Comparison of ENCODE assay signal across 8 mouse cellular contexts in genomic region chr15:97776514-97776913, GRCm38 (mm10). TPM values are rescaled to one million over a fixed set of nuclear protein-coding genes. Genes with fewer than 3 reads are reported as not detected.
DNase-seq lines count a peak whose midpoint lies in the region; ATAC-seq and TF ChIP-seq lines count a peak whose summit lies in the region.

No protein-coding gene starts in this region.

- no peak overlapping the region for H3K4me2 ChIP-seq in neural tube, embryonic 11.5 days (ENCODE audit: low read depth)
- no peak overlapping the region for H3K4me2 ChIP-seq in neural tube, embryonic 15.5 days
- no peak overlapping the region for H3K4me2 ChIP-seq in midbrain, embryonic 11.5 days
- H3K4me2 ChIP-seq in stomach, postnatal 0 days (replicated peaks; ENCODE audit: low read depth): no peak overlapping the region

- peak; percentile 27; the same call in 1 of the 2 replicates for ATAC-seq in neural tube, embryonic 11.5 days (ENCODE audit: insufficient read depth, low FRiP score, low TSS enrichment)
- ATAC-seq in neural tube, embryonic 15.5 days (ENCODE audit: low FRiP score): no peak
- ATAC-seq in midbrain, embryonic 11.5 days (ENCODE audit: low FRiP score): no peak
- ATAC-seq in stomach, postnatal 0 days (ENCODE audit: low FRiP score, low TSS enrichment): peak; percentile 52; the same call in 1 of the 2 replicates

- H3K27me3 ChIP-seq in neural tube, embryonic 11.5 days (ENCODE audit: control insufficient read depth, insufficient read depth, low read length): no peaks in the 10 kb centered on the region
- H3K27me3 ChIP-seq in neural tube, embryonic 15.5 days (replicated peaks): 0 out of 2 replicates have a peak, but pooled peaks cover 4% of the 10 kb centered on the region
- H3K27me3 ChIP-seq in embryonic facial prominence, embryonic 10.5 days (replicated peaks; ENCODE audit: low read depth, poor library complexity, severe bottlenecking): peaks cover 30% of the 10 kb centered on the region
- H3K27me3 ChIP-seq in midbrain, embryonic 11.5 days (ENCODE audit: control insufficient read depth, insufficient read depth, low read length): no peaks in the 10 kb centered on the region; the same call in 1 of the 2 replicates
- H3K27me3 ChIP-seq in stomach, postnatal 0 days (ENCODE audit: control insufficient read depth, insufficient read depth, low read length): no peaks in the 10 kb centered on the region

- no peaks in the 10 kb centered on the region for H3K36me3 ChIP-seq in neural tube, embryonic 11.5 days (ENCODE audit: control insufficient read depth, insufficient read depth, low read length)
- H3K36me3 ChIP-seq in neural tube, embryonic 15.5 days: no peaks in the 10 kb centered on the region
- no peaks in the 10 kb centered on the region for H3K36me3 ChIP-seq in embryonic facial prominence, embryonic 10.5 days (replicated peaks)
- no peaks in the 10 kb centered on the region for H3K36me3 ChIP-seq in midbrain, embryonic 11.5 days (ENCODE audit: control insufficient read depth, insufficient read depth, low read length)
- H3K36me3 ChIP-seq in stomach, postnatal 0 days (ENCODE audit: control insufficient read depth, insufficient read depth, low read length): no peaks in the 10 kb centered on the region

- no peak overlapping the region for H3K27ac ChIP-seq in neural tube, embryonic 11.5 days (ENCODE audit: low read depth, low read length)
- H3K27ac ChIP-seq in neural tube, embryonic 15.5 days (replicated peaks): no peak overlapping the region
- 0 out of 2 replicates have a peak overlapping the region, but pooled peaks have one; percentile 3 for H3K27ac ChIP-seq in embryonic facial prominence, embryonic 10.5 days (replicated peaks)
- H3K27ac ChIP-seq in midbrain, embryonic 11.5 days (ENCODE audit: low read depth, low read length): no peak overlapping the region
- H3K27ac ChIP-seq in stomach, postnatal 0 days (replicated peaks): no peak overlapping the region

- no peaks in the 10 kb centered on the region for H3K4me1 ChIP-seq in neural tube, embryonic 11.5 days (ENCODE audit: control insufficient read depth, insufficient read depth, low read length)
- peaks cover 17% of the 10 kb centered on the region for H3K4me1 ChIP-seq in neural tube, embryonic 15.5 days
- H3K4me1 ChIP-seq in embryonic facial prominence, embryonic 10.5 days: peaks cover 54% of the 10 kb centered on the region
- no peaks in the 10 kb centered on the region; the same call in 1 of the 2 replicates for H3K4me1 ChIP-seq in midbrain, embryonic 11.5 days (ENCODE audit: control insufficient read depth, insufficient read depth, low read length)
- H3K4me1 ChIP-seq in stomach, postnatal 0 days (replicated peaks; ENCODE audit: control insufficient read depth, insufficient read depth): 0 out of 2 replicates have a peak, but pooled peaks cover 2% of the 10 kb centered on the region

- WGBS in neural tube, embryonic 11.5 days: 7% methylated on average over 8 of the region's 8 CpGs
- WGBS in neural tube, embryonic 15.5 days: 11% methylated on average over 8 of the region's 8 CpGs
- WGBS in embryonic facial prominence, embryonic 10.5 days: 9% methylated on average over 8 of the region's 8 CpGs
- 10% methylated on average over 8 of the region's 8 CpGs for WGBS in midbrain, embryonic 11.5 days
- 13% methylated on average over 8 of the region's 8 CpGs for WGBS in stomach, postnatal 0 days

- TF ChIP-seq CTCF in stomach, postnatal 0 days (IDR thresholded peaks at IDR 0.05; ENCODE audit: low read depth): peak; percentile 86

- no peaks in the 10 kb centered on the region for H3K9me3 ChIP-seq in neural tube, embryonic 11.5 days (ENCODE audit: control insufficient read depth, low read length)
- H3K9me3 ChIP-seq in neural tube, embryonic 15.5 days (replicated peaks): no peaks in the 10 kb centered on the region
- no peaks in the 10 kb centered on the region for H3K9me3 ChIP-seq in embryonic facial prominence, embryonic 10.5 days
- H3K9me3 ChIP-seq in midbrain, embryonic 11.5 days (ENCODE audit: control insufficient read depth, low read length): no peaks in the 10 kb centered on the region
- H3K9me3 ChIP-seq in stomach, postnatal 0 days (ENCODE audit: control insufficient read depth, low read length): no peaks in the 10 kb centered on the region

- no peak for TF ChIP-seq EP300 in stomach, postnatal 0 days (optimal IDR thresholded peaks at IDR 0.05)

- no peak overlapping the region for H3K4me3 ChIP-seq in neural tube, embryonic 11.5 days (ENCODE audit: low read depth, low read length)
- no peak overlapping the region for H3K4me3 ChIP-seq in neural tube, embryonic 15.5 days (replicated peaks)
- no peak overlapping the region for H3K4me3 ChIP-seq in embryonic facial prominence, embryonic 10.5 days
- H3K4me3 ChIP-seq in midbrain, embryonic 11.5 days (ENCODE audit: low read depth, low read length): no peak overlapping the region
- no peak overlapping the region for H3K4me3 ChIP-seq in stomach, postnatal 0 days (ENCODE audit: low read depth, low read length)

- no peak overlapping the region for H3K9ac ChIP-seq in neural tube, embryonic 11.5 days (ENCODE audit: low read length)
- no peak overlapping the region for H3K9ac ChIP-seq in neural tube, embryonic 15.5 days (replicated peaks)
- H3K9ac ChIP-seq in midbrain, embryonic 11.5 days (ENCODE audit: low read length): no peak overlapping the region
- no peak overlapping the region for H3K9ac ChIP-seq in stomach, postnatal 0 days (ENCODE audit: low read length)

- intact Hi-C loops in heart, postnatal 14 days (cut with DNase I): loop anchor here (2.0 kb wide), 2 partner anchors 26 to 58 kb away; no protein-coding TSS in a partner anchor

- DNase-seq in neural tube, embryonic 11.5 days (ENCODE audit: low spot score): peak; percentile 63
- peak; percentile 75 to 83 for DNase-seq in adrenal gland, adult 18-20 months (ENCODE audit: low spot score in 2 of 2)
- DNase-seq in embryonic facial prominence, embryonic 10.5 days (ENCODE audit: low spot score): peak; percentile 71
- DNase-seq in heart, postnatal 14 days: peak; percentile 85 to 87
- peak; percentile 56 to 87 for DNase-seq in layer of hippocampus, postnatal 25 days (ENCODE audit: extremely low spot score in 1 of 2, low spot score in 1 of 2)
- peak; percentile 92 for DNase-seq in midbrain, embryonic 11.5 days (ENCODE audit: low spot score, missing footprints)
- DNase-seq in stomach, postnatal 0 days (ENCODE audit: low spot score): peak; percentile 82

RNA-seq across cellular contexts. Expression of gene Slc48a1, which starts 1.8 kb away (rescaled TPM):
- 29.2 and 29.3 TPM in 2 replicates for polyA plus RNA-seq in neural tube, embryonic 11.5 days (2014; fragmentation: Nextera tagmentation; extraction: Ambion mirVana)
- 99.0 and 101 TPM in 2 replicates for polyA plus RNA-seq in neural tube, embryonic 15.5 days (2015; fragmentation: Nextera tagmentation; extraction: Ambion mirVana)
- 100 to 1,000 TPM; 114 to 139 TPM for total RNA-seq in adrenal gland, adult 18-20 months (2021)
- 17.8 and 18.9 TPM in 2 replicates for polyA plus RNA-seq in embryonic facial prominence, embryonic 10.5 days (2016; fragmentation: Nextera tagmentation; extraction: Ambion mirVana)
- total RNA-seq in heart, postnatal 14 days (2021): 10 to 100 TPM; 78.3 to 78.9 TPM
- 100 to 1,000 TPM; 151 to 169 TPM for total RNA-seq in layer of hippocampus, postnatal 25 days (2021)
- 32.6 and 33.6 TPM in 2 replicates for polyA plus RNA-seq in midbrain, embryonic 11.5 days (2014; fragmentation: Nextera tagmentation; extraction: Ambion mirVana)
- 36.7 and 40.7 TPM in 2 replicates for polyA plus RNA-seq in stomach, postnatal 0 days (2015; fragmentation: Nextera tagmentation; extraction: Ambion mirVana)

RNA-seq across cellular contexts. Expression of gene Rapgef3, which starts 8.7 kb away (rescaled TPM):
- 3.5 and 6.0 TPM in 2 replicates for polyA plus RNA-seq in neural tube, embryonic 11.5 days (2014; fragmentation: Nextera tagmentation; extraction: Ambion mirVana)
- 12.5 and 19.5 TPM in 2 replicates for polyA plus RNA-seq in neural tube, embryonic 15.5 days (2015; fragmentation: Nextera tagmentation; extraction: Ambion mirVana)
- 10 to 100 TPM; 13.2 to 25.2 TPM for total RNA-seq in adrenal gland, adult 18-20 months (2021)
- polyA plus RNA-seq in embryonic facial prominence, embryonic 10.5 days (2016; fragmentation: Nextera tagmentation; extraction: Ambion mirVana): 5.5 and 5.9 TPM in 2 replicates
- 10 to 100 TPM; 32.7 to 34.3 TPM for total RNA-seq in heart, postnatal 14 days (2021)
- 10 to 100 TPM; 36.3 to 40.3 TPM for total RNA-seq in layer of hippocampus, postnatal 25 days (2021)
- polyA plus RNA-seq in midbrain, embryonic 11.5 days (2014; fragmentation: Nextera tagmentation; extraction: Ambion mirVana): 3.0 and 3.2 TPM in 2 replicates
- polyA plus RNA-seq in stomach, postnatal 0 days (2015; fragmentation: Nextera tagmentation; extraction: Ambion mirVana): 3.2 and 4.2 TPM in 2 replicates

RNA-seq across cellular contexts. Expression of gene Endou, which starts 45.4 kb away (rescaled TPM):
- 0.20 and 0.32 TPM in 2 replicates for polyA plus RNA-seq in neural tube, embryonic 11.5 days (2014; fragmentation: Nextera tagmentation; extraction: Ambion mirVana)
- polyA plus RNA-seq in neural tube, embryonic 15.5 days (2015; fragmentation: Nextera tagmentation; extraction: Ambion mirVana): 0.15 and 3.5 TPM in 2 replicates
- total RNA-seq in adrenal gland, adult 18-20 months (2021): 1 to 10 TPM in 1 of 2 experiments, under 1 TPM in 1; 0.30 to 1.2 TPM
- polyA plus RNA-seq in embryonic facial prominence, embryonic 10.5 days (2016; fragmentation: Nextera tagmentation; extraction: Ambion mirVana): 0.06 TPM in 1 of 2 replicates, not detected in the other
- 1 to 10 TPM; 1.8 to 4.9 TPM for total RNA-seq in heart, postnatal 14 days (2021)
- total RNA-seq in layer of hippocampus, postnatal 25 days (2021): under 1 TPM; 0.59 to 0.71 TPM
- polyA plus RNA-seq in midbrain, embryonic 11.5 days (2014; fragmentation: Nextera tagmentation; extraction: Ambion mirVana): 0.18 and 0.32 TPM in 2 replicates
- polyA plus RNA-seq in stomach, postnatal 0 days (2015; fragmentation: Nextera tagmentation; extraction: Ambion mirVana): 37.0 and 38.3 TPM in 2 replicates

Comparison
In these comparisons a context has a peak if more than half of its experiments do, and no peak if none do; other contexts are left out.
1. ATAC-seq: peak in neural tube, embryonic 11.5 days (single experiment) and stomach, postnatal 0 days (single experiment); none in neural tube, embryonic 15.5 days (single experiment) and midbrain, embryonic 11.5 days (single experiment).
2. Peak in every context shown above with its lines, with median percentiles within 50 percentile points of each other: DNase-seq.